Mouse (Mus musculus) frontal cortex, adult 2 months (tissue): ENCODE measurements at regions not wholly inside any gene's neighbourhood (a gene's known extent, or its start where the extent isn't known, plus 50 kb on each side); places are given as distances from the start of the nearest gene placed in this dataset.

ENCODE experiments used
- DNase-seq, 2 experiments: peaks; one replicate each; pipeline ENCODE4 v3.0.0; 2022; ENCODE audit warnings: low spot score in 1 of 2; ENCODE audit errors: extremely low spot score in 1 of 2

DNA sequence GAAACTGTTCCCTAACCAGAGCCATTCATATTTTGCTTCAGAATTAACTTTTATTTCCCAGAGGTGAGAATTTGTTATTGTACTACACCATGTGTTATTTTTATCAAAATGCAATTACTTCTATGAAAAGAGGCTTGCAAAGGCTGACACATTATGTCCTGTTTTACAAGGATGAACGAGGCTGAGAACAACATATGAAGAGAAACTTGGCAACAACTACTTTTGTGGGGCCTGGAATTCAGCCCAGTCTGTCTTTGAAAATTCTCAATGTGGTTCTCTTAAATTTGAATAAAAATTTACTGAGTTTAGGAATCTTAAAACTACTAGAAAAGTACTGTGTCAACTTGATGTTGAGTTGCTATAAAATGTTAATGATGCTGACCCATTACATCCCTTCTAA lies 85.6 kb upstream of the Galntl6 start:
- DNase-seq, result peak; percentile 21 to 65
